Mouse (Mus musculus) kidney, adult 11 months (tissue): Measurements from ENCODE around the gene Sigmar1.
"Not testable (repeated sequence)": the region's sequence is repeated elsewhere in the genome, so short reads cannot be mapped to it uniquely, and the experiment has no call there.

ENCODE experiments used
- DNase-seq: peaks from one replicate; pipeline ENCODE4 v3.0.0; 2022

The Sigmar1 gene

GRCm38 (mm10) chr4:41707011-41707535 is 48.9 kb downstream of the Sigmar1 start:
- DNase-seq = peak; percentile 86

GRCm38 (mm10) chr4:41705922-41706754 is 49.8 kb downstream of the Sigmar1 start:
- DNase-seq = no peak

- no peak for DNase-seq
Measured at GRCm38 (mm10) chr4:41704651-41705050, 51.3 kb downstream of the Sigmar1 start.

GRCm38 (mm10) chr4:41702226-41702625 is 53.7 kb downstream of the Sigmar1 start:
- DNase-seq = not testable (repeated sequence)

- DNase-seq = not testable (repeated sequence)
Measured at GRCm38 (mm10) chr4:41700224-41700623, 55.7 kb downstream of the Sigmar1 start.

GRCm38 (mm10) chr4:41699783-41700182 is 56.2 kb downstream of the Sigmar1 start, which contains the start of gene Il11ra1:
TSS of gene Il11ra1 (plus strand) at chr4:41699989.
- not testable (repeated sequence) for DNase-seq

- peak; percentile 33 for DNase-seq
Measured at GRCm38 (mm10) chr4:41698421-41699016, 57.4 kb downstream of the Sigmar1 start.

- DNase-seq = peak; percentile 62
Measured at GRCm38 (mm10) chr4:41696930-41697841, 58.8 kb downstream of the Sigmar1 start, which contains the start of gene Cntfr. TSS of gene Cntfr (minus strand) at chr4:41697089.

- DNase-seq = not testable (repeated sequence)
Measured at GRCm38 (mm10) chr4:41696452-41696851, 59.5 kb downstream of the Sigmar1 start.

GRCm38 (mm10) chr4:41695800-41696199 is 60.2 kb downstream of the Sigmar1 start:
- not testable (repeated sequence) for DNase-seq

- DNase-seq = not testable (repeated sequence)
Measured at GRCm38 (mm10) chr4:41693511-41693910, 62.4 kb downstream of the Sigmar1 start.

- DNase-seq = not testable (repeated sequence)
Measured at GRCm38 (mm10) chr4:41690014-41690413, 65.9 kb downstream of the Sigmar1 start.

- DNase-seq = not testable (repeated sequence)
Measured at GRCm38 (mm10) chr4:41688562-41688961, 67.4 kb downstream of the Sigmar1 start.
